Mouse (Mus musculus) embryonic facial prominence, embryonic 13.5 days (tissue): ENCODE data around the gene Entpd6. TPM values are rescaled to one million over a fixed set of nuclear protein-coding genes. Genes with fewer than 3 reads are reported as not detected.

ENCODE experiments used
- polyA plus RNA-seq: library from polyadenylated mRNA; unstranded; fragments of >200 nt; fragmentation: Nextera tagmentation; extraction: Ambion mirVana; gene quantifications from 2 replicates; pipeline ENCODE4 v1.2.1, GENCODE M21; 2015

Gene Entpd6
- polyA plus RNA-seq, 1 experiment from 2014 or later: 29.5 TPM

Other genes with a start within 250 kb of the Entpd6 start
- gene Cst7, start 178.6 kb upstream of the Entpd6 start, polyA plus RNA-seq: 1.0 and 1.1 TPM in 2 replicates
- gene Apmap, start 140.5 kb upstream of the Entpd6 start, polyA plus RNA-seq: 27.9 and 29.6 TPM in 2 replicates
- 5.3 and 5.8 TPM in 2 replicates for gene Acss1, start 80.5 kb upstream of the Entpd6 start, polyA plus RNA-seq
- gene Vsx1, start 59.7 kb upstream of the Entpd6 start, polyA plus RNA-seq: not detected in 2 replicates
- 89.4 and 100 TPM in 2 replicates for gene Pygb, start 37.7 kb downstream of the Entpd6 start, polyA plus RNA-seq
- 68.2 and 69.5 TPM in 2 replicates for gene Abhd12, start 155.7 kb downstream of the Entpd6 start, polyA plus RNA-seq
- gene Gins1, start 156.4 kb downstream of the Entpd6 start, polyA plus RNA-seq: 52.2 and 54.9 TPM in 2 replicates